Comparison of ENCODE assay signal across 9 mouse cellular contexts in genomic region chr5:114611968-114612608, GRCm38 (mm10). TPM values are rescaled to one million over a fixed set of nuclear protein-coding genes. Genes with fewer than 3 reads are reported as not detected.
A peak's percentile ranks its signal among the peaks of the same experiment; 100 is the strongest.
DNase-seq lines count a peak whose midpoint lies in the region; ATAC-seq and TF ChIP-seq lines count a peak whose summit lies in the region.
"Had no signal": no experiment of that assay in that cellular context is flagged by ENCODE, and none has a peak within 500 bp of the region (broad histone marks: within the 10 kb centered on the region; RNA-seq: fewer than 3 reads in every experiment).

No protein-coding gene starts in this region.

- H3K27me3 ChIP-seq in cerebellum, adult 2 months (ENCODE audit: control insufficient read depth, insufficient read depth, low read length), result no peaks in the 10 kb centered on the region
- no peaks in the 10 kb centered on the region; the same call in 1 of the 2 replicates for H3K27me3 ChIP-seq in liver, embryonic 11.5 days (replicated peaks; ENCODE audit: control insufficient read depth, insufficient read depth, low read length)

- H3K9ac ChIP-seq in liver, embryonic 11.5 days (ENCODE audit: low read depth, low read length), result no peak overlapping the region

- no peak overlapping the region; the same call in 1 of the 2 replicates for H3K4me2 ChIP-seq in liver, embryonic 11.5 days

- peak; percentile 47 for TF ChIP-seq CTCF in cerebellum, adult 2 months (IDR thresholded peaks at IDR 0.05; ENCODE audit: borderline replicate concordance, insufficient read depth, low read depth, low read length)
- peak; percentile 63 for TF ChIP-seq CTCF in bone marrow, adult 2 months (IDR thresholded peaks at IDR 0.05; ENCODE audit: control insufficient read depth, insufficient read depth, low read length)

- WGBS in cerebellum, adult 2 months, result 73% methylated on average over 25 of the region's 25 CpGs
- whole genome bisulfite sequencing in liver, embryonic 11.5 days, result 43% methylated on average over 25 of the region's 25 CpGs
- 75% methylated on average over 25 of the region's 25 CpGs for WGBS in bone marrow, adult 2 months

- H3K27ac ChIP-seq in cerebellum, adult 2 months (ENCODE audit: insufficient read depth, low read length), result no peak overlapping the region
- no peak overlapping the region for H3K27ac ChIP-seq in liver, embryonic 11.5 days (ENCODE audit: low read depth, low read length)
- H3K27ac ChIP-seq in bone marrow, adult 2 months (ENCODE audit: control insufficient read depth, insufficient read depth, low read depth, low read length, poor library complexity), result no peak overlapping the region

- no peaks in the 10 kb centered on the region for H3K36me3 ChIP-seq in liver, embryonic 11.5 days (ENCODE audit: control insufficient read depth, insufficient read depth, low read length)

- H3K4me3 ChIP-seq in cerebellum, adult 2 months (replicated peaks; ENCODE audit: insufficient read depth, low read depth, low read length), result no peak overlapping the region
- H3K4me3 ChIP-seq in liver, embryonic 11.5 days (ENCODE audit: low read depth, low read length), result no peak overlapping the region
- no peak overlapping the region for H3K4me3 ChIP-seq in bone marrow, adult 2 months (replicated peaks; ENCODE audit: control insufficient read depth, low read depth, low read length)
- H3K4me3 ChIP-seq: megakaryocyte, embryonic 14.5 days had no signal

- DNase-seq in cerebellum, adult 2 months, result no peak
- DNase-seq in cerebellum, postnatal 36 days, result no peak
- DNase-seq in liver, result peak; percentile 71
- no peak for DNase-seq in liver, embryonic 11.5 days (ENCODE audit: low spot score)
- DNase-seq in mesoderm, embryonic 11.5 days (ENCODE audit: low read depth, low spot score), result peak; percentile 65
- DNase-seq in left cerebral cortex, adult 18-20 months (ENCODE audit: low spot score in 2 of 2), result no peak
- DNase-seq in kidney, adult 8-10 months, result no peak

- peaks cover 12% of the 10 kb centered on the region for H3K4me1 ChIP-seq in cerebellum, adult 2 months (ENCODE audit: control insufficient read depth, insufficient read depth, low read length)
- peaks cover 13% of the 10 kb centered on the region for H3K4me1 ChIP-seq in liver, embryonic 11.5 days (replicated peaks; ENCODE audit: control insufficient read depth, insufficient read depth, low read length)
- H3K4me1 ChIP-seq in bone marrow, adult 2 months (ENCODE audit: control insufficient read depth, insufficient read depth, low read length), result no peaks in the 10 kb centered on the region

- ATAC-seq in liver, embryonic 11.5 days (replicated peaks; ENCODE audit: low FRiP score), result no peak

- no peaks in the 10 kb centered on the region for H3K9me3 ChIP-seq in liver, embryonic 11.5 days (ENCODE audit: control insufficient read depth, low read length)
- H3K9me3 ChIP-seq: megakaryocyte, embryonic 14.5 days had no signal

- no peak for TF ChIP-seq POLR2A in cerebellum, adult 2 months (IDR thresholded peaks at IDR 0.05; ENCODE audit: borderline replicate concordance, insufficient read depth, low read length)
- no peak for TF ChIP-seq POLR2A in bone marrow, adult 2 months (IDR thresholded peaks at IDR 0.05; ENCODE audit: borderline replicate concordance, control insufficient read depth, low read depth, low read length)

RNA-seq across cellular contexts. Expression of gene Fam222a, which starts 44.3 kb away (rescaled TPM):
- 18.7 and 20.5 TPM in 2 replicates for polyA plus RNA-seq in cerebellum, adult 2 months (2012; rRNA removed)
- polyA plus RNA-seq in liver, embryonic 11.5 days (2014; fragmentation: Nextera tagmentation; extraction: Ambion mirVana), result 2.2 and 2.3 TPM in 2 replicates
- polyA plus RNA-seq in bone marrow, adult 2 months (2011; ENCODE audit: insufficient read depth, insufficient read length, low replicate concordance, missing spikeins), result 0.92 TPM in 1 of 2 replicates, not detected in the other
- 10 to 100 TPM; 10.9 to 11.0 TPM for total RNA-seq in left cerebral cortex, adult 18-20 months (2021)

RNA-seq across cellular contexts. Expression of gene Trpv4, which starts 46.1 kb away (rescaled TPM):
- 3.0 and 5.5 TPM in 2 replicates for polyA plus RNA-seq in cerebellum, adult 2 months (2012; rRNA removed)
- 0.56 and 0.78 TPM in 2 replicates for polyA plus RNA-seq in liver, embryonic 11.5 days (2014; fragmentation: Nextera tagmentation; extraction: Ambion mirVana)
- 1.3 and 5.0 TPM in 2 replicates for polyA plus RNA-seq in bone marrow, adult 2 months (2011; ENCODE audit: insufficient read depth, insufficient read length, low replicate concordance, missing spikeins)
- total RNA-seq in left cerebral cortex, adult 18-20 months (2021), result 1 to 10 TPM; 1.4 to 2.1 TPM

Comparison
In these comparisons a context has a peak if more than half of its experiments do, and no peak if none do; other contexts are left out.
1. DNase-seq: peak in liver (single experiment) and mesoderm, embryonic 11.5 days (single experiment); none in cerebellum, adult 2 months (0 of 2), cerebellum, postnatal 36 days (0 of 2), liver, embryonic 11.5 days (single experiment), left cerebral cortex, adult 18-20 months (0 of 2) and kidney, adult 8-10 months (0 of 2).